Mouse (Mus musculus) brown adipose tissue, adult 24 weeks (tissue): ENCODE data around the gene 1700001C19Rik. TPM values are rescaled to one million over a fixed set of nuclear protein-coding genes. Genes with fewer than 3 reads are reported as not detected.

Experiments
- H3K27ac ChIP-seq: fragments of 200-500 bp; replicated peaks from 2 replicates; pipeline ENCODE4 v1.5.1; 2012; ENCODE audit warnings: low read depth, mild to moderate bottlenecking, low read length
- H3K4me1 ChIP-seq: fragments of 200-500 bp; 2 replicates; pipeline ENCODE4 v1.6.1; 2012; ENCODE audit warnings: low read length, mixed read lengths; ENCODE audit not compliant: control insufficient read depth, insufficient read depth, insufficient read length
- H3K4me3 ChIP-seq: fragments of 200-500 bp; 2 replicates; pipeline ENCODE4 v1.5.1; 2012; ENCODE audit warnings: low read depth, mild to moderate bottlenecking, low read length, moderate library complexity; ENCODE audit not compliant: insufficient read depth
- polyA plus RNA-seq: library from polyadenylated mRNA; stranded (reverse); fragments of >200 nt; gene quantifications from 2 replicates; pipeline ENCODE4 v1.2.4, GENCODE M21; 2012; ENCODE audit not compliant: missing spikeins, insufficient read depth, insufficient read length

The 1700001C19Rik gene
- polyA plus RNA-seq, 1 experiment: not detected

- H3K4me1 ChIP-seq: no peaks in the 10 kb centered on the region
- no peak overlapping the region for H3K27ac ChIP-seq
- 0 out of 2 replicates have a peak overlapping the region, but pooled peaks have one; percentile 27 for H3K4me3 ChIP-seq
These were observed 31.3 kb upstream of the 1700001C19Rik start for GRCm38 (mm10) chr17:47468466-47468865.

- Histone ChIP-seq H3K27ac (no peak overlapping the region), H3K4me1 (no peaks in the 10 kb centered on the region), H3K4me3 (0 out of 2 replicates have a peak overlapping the region, but pooled peaks have one; percentile 27)
These were observed 30.9 kb upstream of the 1700001C19Rik start for GRCm38 (mm10) chr17:47468063-47468462.

DNA sequence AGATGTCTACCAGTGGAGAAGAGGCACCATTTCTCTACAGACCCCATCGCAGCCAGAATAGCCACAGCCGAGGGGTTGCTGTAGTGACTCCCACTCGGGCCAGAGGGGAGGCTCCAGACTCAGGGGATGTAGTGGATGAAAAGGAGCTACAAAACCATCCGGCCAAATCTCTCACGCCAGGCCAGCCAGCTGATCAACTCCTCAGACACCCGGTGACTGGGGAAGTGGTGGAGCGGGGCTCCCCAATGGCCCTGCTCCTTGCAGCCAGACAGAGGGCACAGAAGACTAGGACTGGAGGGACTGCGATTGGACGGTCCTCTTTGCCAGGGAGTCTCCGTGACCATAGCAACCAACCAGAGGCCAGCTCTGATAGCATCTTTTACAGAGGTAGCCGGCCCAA, 30.5 kb upstream of the 1700001C19Rik start:
- no peak overlapping the region for H3K4me3 ChIP-seq
- H3K4me1 ChIP-seq: no peaks in the 10 kb centered on the region
- no peak overlapping the region for H3K27ac ChIP-seq

- Histone ChIP-seq H3K27ac (no peak overlapping the region), H3K4me1 (no peaks in the 10 kb centered on the region), H3K4me3 (no peak overlapping the region)
These were observed 29.1 kb upstream of the 1700001C19Rik start for GRCm38 (mm10) chr17:47466284-47466683.

DNA sequence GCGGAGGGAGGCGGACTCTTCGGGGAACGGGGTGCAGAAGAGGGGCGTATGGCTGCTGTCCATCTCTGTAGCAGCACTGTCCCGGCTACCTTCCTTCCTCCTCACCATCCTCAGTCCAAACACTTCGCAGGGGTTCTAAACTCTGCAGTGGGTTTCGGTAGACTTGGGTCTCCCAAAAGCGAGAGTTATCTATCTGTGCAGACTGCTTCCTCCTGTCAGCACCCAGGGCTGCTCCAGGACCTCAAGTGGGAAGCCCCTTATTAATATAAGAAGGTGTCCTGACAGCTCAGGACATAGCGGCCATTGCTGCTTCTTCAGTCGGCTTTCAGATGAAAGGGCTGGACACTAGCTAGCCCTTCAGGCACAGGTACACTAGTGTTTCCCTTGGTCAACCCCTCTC, 27.8 kb upstream of the 1700001C19Rik start:
- Histone ChIP-seq H3K4me1 (no peaks in the 10 kb centered on the region), H3K4me3 (no peak overlapping the region), H3K27ac (no peak overlapping the region)

DNA sequence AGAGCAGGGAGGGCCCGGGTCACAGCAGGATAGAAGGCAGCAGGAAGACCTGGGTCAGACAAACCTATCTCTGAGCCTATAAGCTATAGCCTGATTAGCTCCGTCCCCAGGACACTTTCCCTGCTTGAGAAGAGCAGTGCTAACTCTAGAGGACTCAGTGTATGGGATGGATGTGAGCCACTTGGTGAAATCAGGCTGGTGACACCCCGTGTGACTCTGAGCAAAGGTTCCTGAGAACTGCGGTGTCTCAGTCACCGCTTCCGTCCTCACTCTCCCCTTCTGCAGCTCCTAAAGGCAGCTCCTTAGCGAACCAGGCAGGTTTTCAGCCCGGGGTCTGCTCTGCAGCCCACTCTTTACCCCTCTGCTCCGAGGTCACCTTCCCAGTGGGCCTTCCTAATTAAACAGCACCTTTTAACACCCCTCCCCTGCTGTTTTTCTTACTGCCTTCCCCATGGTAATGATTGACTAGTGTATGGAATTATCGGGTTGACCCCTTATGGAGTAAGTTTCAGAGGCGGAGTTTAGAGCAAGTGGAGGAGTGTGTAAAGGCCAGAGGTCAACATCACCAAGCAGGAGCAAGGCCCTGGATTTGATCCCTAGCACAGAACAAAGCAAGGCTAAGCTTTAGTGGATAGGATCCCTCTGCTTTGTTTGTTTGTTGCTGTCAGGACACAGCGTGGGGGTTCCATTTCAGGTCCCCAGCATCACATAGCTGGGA, 27.2 kb upstream of the 1700001C19Rik start:
- Histone ChIP-seq H3K27ac (no peak overlapping the region), H3K4me3 (no peak overlapping the region), H3K4me1 (no peaks in the 10 kb centered on the region)

DNA sequence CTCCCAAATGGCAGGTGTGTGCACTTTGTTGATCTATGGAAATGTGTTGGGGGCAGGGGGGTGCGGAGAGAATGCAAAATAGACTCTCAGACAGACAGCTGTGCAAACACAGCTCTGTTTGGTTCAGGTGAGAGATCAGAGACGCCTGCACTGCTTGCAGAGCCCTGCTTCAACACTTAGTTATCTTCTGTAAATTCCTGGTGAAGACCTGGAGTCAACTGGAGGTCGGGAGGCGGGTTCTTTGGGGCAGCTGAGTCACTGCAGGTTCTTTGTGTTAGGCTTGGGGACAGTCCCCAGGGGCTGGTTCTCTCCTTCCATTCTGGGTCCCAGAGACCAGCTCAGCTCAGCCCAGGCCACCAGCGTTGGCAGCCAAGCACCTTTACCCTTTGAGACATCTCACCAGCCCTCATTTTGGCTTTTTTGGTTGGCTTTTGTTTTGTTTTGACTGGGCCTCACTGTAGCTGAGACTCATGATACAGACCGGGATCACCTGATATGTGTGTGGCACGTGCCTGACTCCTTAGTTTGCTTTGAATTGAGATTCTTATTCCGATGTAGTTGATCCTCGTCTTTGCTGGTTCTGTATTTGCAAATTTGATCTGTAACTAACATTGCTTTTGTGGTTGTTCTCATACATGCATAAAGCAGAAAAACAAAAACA, 25.7 kb upstream of the 1700001C19Rik start:
- Histone ChIP-seq H3K4me1 (no peaks in the 10 kb centered on the region), H3K4me3 (no peak overlapping the region), H3K27ac (no peak overlapping the region)

DNA sequence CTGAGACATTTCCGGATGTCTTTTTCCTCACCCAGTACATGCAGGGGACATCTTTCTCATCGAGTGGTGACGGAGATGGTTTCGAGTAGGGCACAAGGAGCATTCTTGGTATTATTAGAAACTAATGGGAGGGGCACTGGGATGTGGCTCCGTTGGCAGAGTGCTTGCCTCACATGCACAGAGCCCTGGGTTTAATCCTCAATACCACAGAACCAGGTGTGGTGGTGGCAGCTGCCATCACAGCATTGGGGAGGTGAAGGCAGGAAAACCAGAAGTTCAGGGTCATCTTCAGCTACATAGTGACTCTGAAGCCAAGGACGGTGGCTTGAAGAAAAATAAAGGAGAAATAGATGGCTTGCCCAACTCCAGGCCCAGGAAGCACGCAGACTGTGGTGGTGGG, 25.0 kb upstream of the 1700001C19Rik start:
- H3K4me3 ChIP-seq: no peak overlapping the region
- no peaks in the 10 kb centered on the region for H3K4me1 ChIP-seq
- H3K27ac ChIP-seq: no peak overlapping the region

DNA sequence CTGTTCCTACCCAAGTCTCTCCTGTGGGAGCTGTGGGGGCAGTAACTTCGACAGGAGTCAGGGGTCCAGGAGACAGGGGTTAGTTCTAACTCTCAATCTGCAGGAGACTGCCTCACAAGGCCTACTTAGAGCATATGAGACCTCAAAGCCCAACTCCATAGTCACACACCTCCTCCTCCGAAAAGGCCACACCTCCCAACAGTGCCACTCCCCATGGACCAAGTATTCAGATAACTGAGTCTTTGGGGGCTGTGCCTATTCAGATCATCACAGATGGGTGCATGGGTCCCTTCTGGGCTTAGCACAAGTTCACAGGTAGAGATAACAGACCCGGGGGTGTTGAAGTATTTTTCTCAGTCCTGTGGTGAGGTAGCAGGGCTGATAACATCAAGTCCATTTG, 24.5 kb upstream of the 1700001C19Rik start:
- no peaks in the 10 kb centered on the region for H3K4me1 ChIP-seq
- no peak overlapping the region for H3K4me3 ChIP-seq
- no peak overlapping the region for H3K27ac ChIP-seq

DNA sequence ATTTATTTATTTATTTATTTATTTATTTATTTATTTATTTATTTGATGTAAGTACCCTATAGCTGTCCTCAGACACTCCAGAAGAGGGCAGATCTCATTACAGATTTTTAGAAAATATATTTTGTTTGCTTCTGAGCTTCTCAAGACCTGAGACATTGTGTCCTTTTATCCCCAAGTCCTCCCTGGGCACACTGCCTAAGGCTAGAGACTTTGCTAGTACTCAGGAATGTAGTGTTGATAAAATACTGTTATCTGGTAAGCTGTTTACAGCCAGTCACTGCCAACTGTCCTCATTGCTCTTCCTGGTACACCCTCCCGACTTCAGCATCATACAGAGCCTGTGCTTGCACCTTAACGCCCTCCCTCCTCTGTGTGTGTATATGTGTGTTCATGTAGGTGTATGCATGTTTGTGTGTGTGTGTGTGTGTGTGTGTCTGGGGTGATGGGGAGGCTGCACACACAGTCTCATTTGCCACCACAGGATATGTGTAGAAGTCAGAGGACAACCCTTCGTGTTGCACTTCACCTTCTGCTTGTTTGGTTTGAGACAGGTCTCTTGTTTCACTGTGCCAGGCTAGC, 22.3 kb upstream of the 1700001C19Rik start:
- Histone ChIP-seq H3K27ac (no peak overlapping the region), H3K4me3 (no peak overlapping the region), H3K4me1 (no peaks in the 10 kb centered on the region)

DNA sequence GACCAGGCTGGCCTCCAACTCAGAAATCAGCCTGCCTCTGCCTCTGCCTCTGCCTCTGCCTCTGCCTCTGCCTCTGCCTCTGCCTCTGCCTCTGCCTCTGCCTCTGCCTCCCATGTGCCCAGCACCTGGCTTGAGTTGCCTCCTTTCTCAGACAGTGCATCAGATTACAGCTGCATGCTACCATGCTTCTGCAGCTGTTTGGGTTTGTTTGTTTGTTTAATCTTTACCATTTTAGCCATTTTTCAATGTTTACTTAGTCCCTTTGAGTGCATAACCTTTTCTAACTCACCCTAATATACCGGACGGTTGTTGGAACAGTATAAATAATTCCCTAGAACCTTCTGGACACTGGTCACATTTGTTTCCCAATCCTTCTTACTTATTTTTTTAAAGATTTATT, 21.8 kb upstream of the 1700001C19Rik start:
- H3K4me1 ChIP-seq: no peaks in the 10 kb centered on the region
- no peak overlapping the region for H3K27ac ChIP-seq
- no peak overlapping the region for H3K4me3 ChIP-seq

DNA sequence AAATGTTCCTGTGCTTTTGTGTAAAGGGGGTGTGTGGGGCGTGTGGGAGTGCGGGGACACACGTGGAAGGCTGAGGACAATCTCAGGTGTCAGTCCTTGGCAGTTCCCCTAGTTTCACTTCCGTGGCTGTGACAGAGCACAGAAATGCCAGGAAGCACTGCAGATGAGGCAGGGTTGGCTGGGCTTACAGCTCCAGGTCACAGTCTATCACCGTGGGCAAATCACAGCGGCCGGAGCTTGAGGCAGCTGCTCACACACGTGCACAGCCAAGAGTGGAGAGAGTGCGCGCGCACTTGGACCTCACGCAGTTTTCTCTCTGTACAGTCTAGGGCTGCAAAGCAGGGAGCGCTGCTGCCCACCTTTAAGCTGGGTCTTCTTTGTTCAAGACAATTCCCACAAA, 21.1 kb upstream of the 1700001C19Rik start:
- Histone ChIP-seq H3K4me3 (no peak overlapping the region), H3K27ac (no peak overlapping the region), H3K4me1 (no peaks in the 10 kb centered on the region)

- H3K27ac ChIP-seq: no peak overlapping the region
- no peak overlapping the region for H3K4me3 ChIP-seq
These were observed 17.5 kb upstream of the 1700001C19Rik start for GRCm38 (mm10) chr17:47454675-47455074.

GRCm38 (mm10) chr17:47452886-47453285, 15.7 kb upstream of the 1700001C19Rik start:
- Histone ChIP-seq H3K27ac (no peak overlapping the region), H3K4me1 (peaks cover 6% of the 10 kb centered on the region; the same call in 1 of the 2 replicates), H3K4me3 (no peak overlapping the region)

More at GRCm38 (mm10) chr17:47454675-47455074, 17.5 kb upstream of the 1700001C19Rik start:
- H3K4me1 ChIP-seq: peaks cover 6% of the 10 kb centered on the region; the same call in 1 of the 2 replicates

GRCm38 (mm10) chr17:47450880-47451565, 13.8 kb upstream of the 1700001C19Rik start:
- H3K27ac ChIP-seq: no peak overlapping the region
- H3K4me3 ChIP-seq: no peak overlapping the region
- peaks cover 6% of the 10 kb centered on the region; the same call in 1 of the 2 replicates for H3K4me1 ChIP-seq
